Mouse (Mus musculus) heart, embryonic 16.5 days (tissue): ENCODE results near the gene Med9. TPM values are rescaled to one million over a fixed set of nuclear protein-coding genes. Genes with fewer than 3 reads are reported as not detected.

ENCODE experiments used
- ATAC-seq: fragments of 200-750 bp; cut with Nextera tagmentation; replicated peaks from 2 replicates; pipeline ENCODE4 v1.8.0; 2017; ENCODE audit warnings: moderate number of reproducible peaks; ENCODE audit not compliant: insufficient read depth, low FRiP score; ENCODE audit errors: extremely low read depth
- H3K27ac ChIP-seq: fragments of 300-500 bp; sonication (generic); 2 replicates; pipeline ENCODE4 v1.5.1; 2014; ENCODE audit warnings: mild to moderate bottlenecking, low read length, control low read depth, moderate library complexity
- H3K27me3 ChIP-seq: fragments of 300-500 bp; sonication (generic); 2 replicates; pipeline ENCODE4 v1.6.1; 2014; ENCODE audit warnings: low read length, mixed read lengths; ENCODE audit not compliant: control insufficient read depth, insufficient read depth
- H3K36me3 ChIP-seq: fragments of 300-500 bp; sonication (generic); 2 replicates; pipeline ENCODE4 v1.6.1; 2014; ENCODE audit not compliant: control insufficient read depth, insufficient read depth
- H3K4me1 ChIP-seq: fragments of 300-500 bp; sonication (generic); 2 replicates; pipeline ENCODE4 v1.6.1; 2014; ENCODE audit warnings: low read length, mixed read lengths; ENCODE audit not compliant: control insufficient read depth, insufficient read depth
- H3K4me2 ChIP-seq: fragments of 300-500 bp; sonication (generic); 2 replicates; pipeline ENCODE4 v1.6.1; 2014; ENCODE audit warnings: low read depth, mild to moderate bottlenecking, control low read depth, low read length
- H3K4me3 ChIP-seq: fragments of 300-500 bp; sonication (generic); 2 replicates; pipeline ENCODE4 v1.5.1; 2014; ENCODE audit warnings: mild to moderate bottlenecking, control low read depth, low read length
- H3K9ac ChIP-seq: fragments of 300-500 bp; sonication (generic); 2 replicates; pipeline ENCODE4 v1.6.1; 2014; ENCODE audit warnings: low read length, control low read depth
- H3K9me3 ChIP-seq: fragments of 300-500 bp; sonication (generic); replicated peaks from 2 replicates; pipeline ENCODE4 v1.6.1; 2016; ENCODE audit warnings: low read length; ENCODE audit not compliant: control insufficient read depth
- WGBS: fragments of 180-500 bp; shearing (Covaris S2); extraction: QIAGEN DNeasy Blood & Tissue Kit; methylation state at CpG from one replicate; pipeline ENCODE4 v1.1.7; 2014; 5-methylcytosine and 5-hydroxymethylcytosine counted together
- polyA plus RNA-seq: library from polyadenylated mRNA; unstranded; fragments of >200 nt; fragmentation: Nextera tagmentation; extraction: Ambion mirVana; gene quantifications from 2 replicates; pipeline ENCODE4 v1.2.1, GENCODE M21; 2015

Med9 gene
- polyA plus RNA-seq, 1 experiment from 2014 or later = 45.6 TPM

DNA sequence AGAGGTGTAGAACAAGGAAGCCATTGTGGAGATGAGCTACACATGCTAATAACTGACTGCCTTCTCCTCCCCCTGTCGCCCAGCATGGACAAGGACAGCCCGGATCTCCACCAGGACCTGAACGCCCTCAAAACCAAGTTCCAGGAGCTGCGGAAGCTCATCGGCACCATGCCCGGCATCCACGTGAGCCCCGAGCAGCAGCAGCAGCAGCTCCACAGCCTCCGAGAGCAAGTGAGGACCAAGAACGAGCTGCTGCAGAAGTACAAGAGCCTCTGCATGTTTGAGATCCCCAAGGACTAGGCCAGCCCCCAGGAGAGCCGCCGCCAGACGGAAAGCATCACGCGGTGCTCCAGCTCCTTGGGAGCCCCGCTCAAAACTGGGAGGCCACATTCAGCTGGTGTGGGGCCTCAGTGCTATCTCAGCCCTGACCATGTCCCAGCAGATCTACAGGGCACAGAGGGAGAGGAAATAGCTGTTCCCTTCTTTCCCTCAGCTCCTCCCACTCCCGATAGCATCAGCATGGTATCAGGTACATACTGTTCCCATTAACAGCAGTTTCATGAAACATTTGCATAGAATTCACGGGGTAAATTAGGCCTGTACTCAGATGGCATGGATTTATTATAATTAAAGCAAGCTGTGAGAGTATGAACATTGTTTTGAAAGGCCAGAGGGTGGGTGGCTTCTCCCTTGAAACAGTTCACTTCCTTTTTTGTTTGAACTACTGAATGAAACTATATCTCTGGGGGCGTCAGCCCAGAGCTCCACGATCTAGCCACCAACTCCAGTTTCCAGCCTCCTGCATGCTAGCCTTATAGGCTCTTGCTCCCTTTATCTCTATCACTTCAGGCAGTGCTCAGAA, 12.7 kb downstream of the Med9 start:
- H3K27ac ChIP-seq = peak overlapping the region; percentile 95
- H3K4me3 ChIP-seq = no peak overlapping the region
- peak overlapping the region; percentile 57 for H3K9ac ChIP-seq
- peaks cover 46% of the 10 kb centered on the region for H3K4me1 ChIP-seq
- no peaks in the 10 kb centered on the region for H3K9me3 ChIP-seq
- WGBS = 55% methylated on average over 19 of the region's 20 CpGs
- ATAC-seq = peak; percentile 38; the same call in 1 of the 2 replicates
- H3K27me3 ChIP-seq = no peaks in the 10 kb centered on the region
- peaks cover 12% of the 10 kb centered on the region for H3K36me3 ChIP-seq
- 0 out of 2 replicates have a peak overlapping the region, but pooled peaks have one; percentile 28 for H3K4me2 ChIP-seq

DNA sequence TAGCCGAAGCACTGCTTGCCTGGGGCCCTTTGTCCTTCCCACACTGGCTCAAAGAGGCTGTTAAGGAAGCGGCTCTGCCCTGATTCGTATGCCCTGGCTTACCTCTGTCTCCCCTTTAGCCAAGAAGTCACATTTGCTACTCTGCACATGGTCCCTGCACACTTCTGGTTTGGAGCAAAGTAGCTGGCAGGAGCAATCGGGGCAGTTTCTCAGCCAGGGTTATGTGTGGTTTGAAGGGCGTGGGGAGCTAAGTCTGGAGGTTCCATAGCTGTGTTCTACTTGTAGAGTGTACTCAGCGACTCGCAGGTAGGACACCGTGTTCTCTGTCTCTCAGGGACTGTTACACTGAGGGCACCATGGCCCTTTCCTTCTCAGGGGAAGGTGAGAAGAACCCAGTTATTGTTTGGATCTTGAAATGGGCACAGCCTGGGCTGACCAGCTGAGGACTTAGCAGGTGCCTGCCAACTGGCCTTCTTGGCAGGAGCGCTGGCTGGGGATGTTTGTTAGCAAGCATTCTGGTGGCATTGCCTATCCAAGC, 13.4 kb downstream of the Med9 start:
- H3K4me2 ChIP-seq = 0 out of 2 replicates have a peak overlapping the region, but pooled peaks have one; percentile 28
- H3K9me3 ChIP-seq = no peaks in the 10 kb centered on the region
- no peaks in the 10 kb centered on the region for H3K27me3 ChIP-seq
- peaks cover 52% of the 10 kb centered on the region for H3K4me1 ChIP-seq
- peak overlapping the region; percentile 95 for H3K27ac ChIP-seq
- no peak overlapping the region for H3K4me3 ChIP-seq
- peaks cover 9% of the 10 kb centered on the region; the same call in 1 of the 2 replicates for H3K36me3 ChIP-seq
- no peak for ATAC-seq
- peak overlapping the region; percentile 49; the same call in 1 of the 2 replicates for H3K9ac ChIP-seq
- 56% methylated on average over 9 of the region's 9 CpGs for WGBS

DNA sequence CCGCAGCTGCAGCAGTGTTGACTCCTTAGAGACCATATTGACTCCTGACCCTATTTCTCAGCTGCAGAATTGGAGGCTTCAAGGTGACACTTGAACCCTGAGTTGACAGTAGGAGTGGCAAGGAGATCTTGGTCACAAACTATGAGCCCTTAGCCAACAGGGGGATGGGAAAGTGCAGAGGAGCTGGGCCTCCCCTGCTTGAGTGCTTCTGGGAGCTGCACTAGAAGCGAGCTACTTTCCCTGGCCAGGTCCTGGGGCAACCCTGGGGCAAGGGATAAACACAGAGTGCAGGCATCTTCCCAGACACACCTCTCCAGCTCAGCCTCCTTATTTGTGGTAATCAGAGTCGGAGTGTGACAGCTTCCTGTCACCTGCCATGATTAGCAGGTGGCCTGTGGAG, 14.6 kb downstream of the Med9 start:
- Histone ChIP-seq H3K27ac (peak overlapping the region; percentile 35; the same call in 1 of the 2 replicates), H3K9ac (no peak overlapping the region), H3K4me2 (no peak overlapping the region), H3K4me3 (no peak overlapping the region), H3K4me1 (peaks cover 52% of the 10 kb centered on the region), H3K36me3 (peaks cover 9% of the 10 kb centered on the region; the same call in 1 of the 2 replicates), H3K27me3 (no peaks in the 10 kb centered on the region), H3K9me3 (no peaks in the 10 kb centered on the region)
- WGBS = 64% methylated on average over 3 of the region's 3 CpGs
- ATAC-seq = no peak

DNA sequence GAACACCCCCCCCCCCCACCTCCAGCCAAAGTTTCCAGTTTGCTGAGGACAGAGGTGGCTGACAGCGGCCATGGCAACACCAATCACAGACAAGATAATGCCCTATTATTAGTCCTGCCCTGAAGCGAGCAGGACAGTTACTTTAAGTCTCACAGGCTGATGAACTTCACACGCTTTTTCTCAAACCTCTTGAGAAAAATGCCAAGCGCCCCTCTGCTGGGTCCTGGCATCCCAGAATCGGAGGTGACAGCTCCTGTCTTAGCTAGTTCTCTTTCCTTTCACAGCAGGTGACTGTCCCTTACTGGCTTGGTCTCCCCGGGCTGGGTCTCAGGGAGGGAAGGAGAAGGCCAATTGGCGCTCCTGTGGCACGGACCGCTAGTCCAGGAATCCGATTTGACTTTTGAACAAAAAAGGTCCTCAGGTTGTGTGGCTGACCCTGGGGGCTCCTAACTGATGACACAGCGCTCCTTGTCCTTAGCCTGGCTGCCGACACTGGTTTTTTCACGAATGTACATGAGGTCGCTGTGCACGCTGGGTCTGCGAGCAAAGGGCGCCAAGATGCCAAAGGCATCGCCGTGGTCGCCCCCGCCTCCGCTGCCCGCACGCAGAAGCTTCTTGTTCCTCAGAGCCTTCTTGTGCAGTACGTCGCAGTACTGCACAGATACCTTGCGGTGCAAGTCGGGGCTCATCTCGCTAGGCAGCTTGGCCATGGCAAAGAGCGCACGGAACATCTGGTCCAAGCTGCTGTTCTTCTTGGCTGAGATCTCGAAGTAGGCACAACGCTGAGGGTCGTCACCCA, 15.6 kb downstream of the Med9 start:
- Histone ChIP-seq H3K9ac (peak overlapping the region; percentile 79), H3K4me2 (peak overlapping the region; percentile 94), H3K27me3 (no peaks in the 10 kb centered on the region), H3K9me3 (no peaks in the 10 kb centered on the region), H3K4me1 (peaks cover 52% of the 10 kb centered on the region), H3K27ac (0 out of 2 replicates have a peak overlapping the region, but pooled peaks have one; percentile 17), H3K36me3 (peaks cover 9% of the 10 kb centered on the region; the same call in 1 of the 2 replicates), H3K4me3 (peak overlapping the region; percentile 70)
- 6% methylated on average over 34 of the region's 34 CpGs for WGBS
- ATAC-seq = no peak

DNA sequence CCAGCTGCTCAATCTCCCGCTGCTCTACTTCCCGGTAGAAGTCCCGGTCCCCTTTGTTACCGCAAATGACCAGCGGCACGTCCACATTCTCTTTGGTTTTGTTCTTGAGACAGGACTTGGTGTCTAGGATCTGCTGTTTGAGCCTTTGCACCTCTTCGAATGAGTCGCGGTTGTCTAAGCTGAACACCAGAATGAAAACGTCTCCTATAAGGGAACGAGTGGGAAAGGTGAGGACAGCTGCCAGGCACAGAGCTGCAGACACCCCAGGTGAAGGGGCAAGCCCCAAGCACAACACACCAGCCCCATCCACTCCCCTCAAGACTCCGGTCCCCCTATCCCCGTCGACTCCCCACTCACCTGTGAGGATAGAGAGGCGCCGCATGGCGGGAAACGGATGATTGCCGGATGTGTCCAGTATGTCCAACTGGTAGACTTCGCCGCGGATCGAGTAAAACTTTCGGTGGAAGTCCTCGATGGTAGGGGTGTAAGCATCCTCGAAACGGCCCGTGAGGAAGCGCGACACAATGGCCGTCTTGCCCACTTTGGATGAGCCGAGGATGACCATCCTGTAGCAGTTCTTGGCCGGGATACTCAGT, 16.3 kb downstream of the Med9 start:
- Histone ChIP-seq H3K27ac (peak overlapping the region; percentile 80), H3K4me2 (peak overlapping the region; percentile 94), H3K36me3 (peaks cover 9% of the 10 kb centered on the region; the same call in 1 of the 2 replicates), H3K4me3 (peak overlapping the region; percentile 70), H3K4me1 (peaks cover 49% of the 10 kb centered on the region), H3K27me3 (no peaks in the 10 kb centered on the region), H3K9me3 (no peaks in the 10 kb centered on the region), H3K9ac (peak overlapping the region; percentile 79)
- 0 out of 2 replicates have a peak, but pooled peaks have one; percentile 2 for ATAC-seq
- WGBS = 1% methylated on average over 33 of the region's 33 CpGs

DNA sequence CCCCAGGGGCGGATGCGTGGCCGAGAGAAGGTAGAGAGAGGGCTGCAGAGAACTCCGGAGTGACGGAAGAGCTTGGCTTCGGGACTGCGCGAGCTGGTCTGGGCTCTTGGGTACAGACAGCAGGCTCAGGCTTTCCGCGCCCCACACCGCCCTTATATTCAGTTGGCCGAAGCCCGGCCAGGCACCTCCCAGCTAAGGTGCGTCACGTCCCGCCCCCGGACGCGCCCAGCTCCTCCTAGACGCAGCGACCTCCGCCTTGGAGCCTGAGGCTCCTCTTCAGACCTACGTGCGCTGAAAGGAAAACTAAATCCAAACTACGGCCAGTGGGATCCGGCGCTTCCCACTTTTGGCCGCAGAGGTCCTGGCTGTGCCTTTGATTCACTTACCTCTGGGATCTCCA, 16.8 kb downstream of the Med9 start, which contains the start of gene Rasd1:
Gene Rasd1, minus strand, starts transcription at position 127 of the 400 bp plus-strand sequence.
- WGBS = under 1% methylated on average over 28 of the region's 28 CpGs
- no peaks in the 10 kb centered on the region for H3K27me3 ChIP-seq
- peak within 1 kb of the TSS; percentile 70 for H3K4me3 ChIP-seq
- H3K4me2 ChIP-seq = peak within 1 kb of the TSS; percentile 94
- no peaks in the 10 kb centered on the region for H3K9me3 ChIP-seq
- peak within 1 kb of the TSS; percentile 80 for H3K27ac ChIP-seq
- peak within 1 kb of the TSS; percentile 79 for H3K9ac ChIP-seq
- ATAC-seq = peak; percentile 89
- H3K4me1 ChIP-seq = peaks cover 45% of the 10 kb centered on the region
- H3K36me3 ChIP-seq = peaks cover 9% of the 10 kb centered on the region; the same call in 1 of the 2 replicates

DNA sequence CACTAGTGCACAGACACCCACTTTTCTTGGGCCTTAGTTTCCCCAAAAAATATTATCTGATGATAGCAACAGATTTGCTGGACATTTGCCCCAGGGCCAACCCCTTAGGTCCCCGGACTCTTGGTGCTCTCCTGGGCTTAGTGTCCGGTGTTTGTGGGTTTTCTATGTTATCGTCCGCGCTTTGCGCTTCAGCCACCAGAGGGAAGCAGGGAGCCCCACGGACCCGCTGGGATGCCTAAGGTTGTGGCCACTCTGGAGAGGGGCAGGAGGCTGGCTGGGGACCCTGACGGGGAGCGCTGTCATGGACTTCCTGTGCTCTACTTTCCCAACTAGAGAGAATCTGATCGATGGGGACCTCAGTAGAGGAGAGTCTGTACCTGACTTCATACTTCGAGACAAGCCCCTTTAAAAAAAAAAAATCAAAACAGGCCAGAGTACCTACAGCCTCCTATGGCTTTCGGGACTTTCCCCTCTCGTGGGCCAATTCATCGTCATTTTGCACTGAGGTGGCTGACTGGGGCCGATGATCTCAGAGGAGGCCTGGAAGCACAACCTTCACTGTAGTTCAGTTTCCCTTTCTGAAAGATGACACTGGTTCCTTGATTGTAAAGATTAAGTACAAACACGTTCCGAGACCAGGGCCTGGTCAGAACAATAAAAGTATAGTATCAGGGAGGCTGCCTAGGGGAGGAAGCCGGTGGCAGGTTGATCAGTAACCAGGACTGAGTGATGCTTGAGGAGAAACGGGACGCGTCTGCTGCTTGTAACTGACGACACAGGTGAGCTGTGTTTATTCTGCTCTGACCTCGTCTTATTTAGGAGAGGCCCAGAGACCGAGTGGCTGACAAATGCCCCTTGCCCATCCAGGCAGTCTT, 17.5 kb downstream of the Med9 start:
- Histone ChIP-seq H3K27ac (peak overlapping the region; percentile 80), H3K9ac (peak overlapping the region; percentile 79), H3K4me2 (peak overlapping the region; percentile 94), H3K36me3 (peaks cover 9% of the 10 kb centered on the region; the same call in 1 of the 2 replicates), H3K4me1 (peaks cover 38% of the 10 kb centered on the region), H3K27me3 (no peaks in the 10 kb centered on the region), H3K9me3 (no peaks in the 10 kb centered on the region), H3K4me3 (peak overlapping the region; percentile 70)
- ATAC-seq = peak; percentile 58
- WGBS = 31% methylated on average over 25 of the region's 25 CpGs
